Mouse (Mus musculus): ENCODE measurements around the gene Eif5.
A peak's percentile ranks its signal among the peaks of the same experiment; 100 is the strongest.

Gene Eif5

DNA sequence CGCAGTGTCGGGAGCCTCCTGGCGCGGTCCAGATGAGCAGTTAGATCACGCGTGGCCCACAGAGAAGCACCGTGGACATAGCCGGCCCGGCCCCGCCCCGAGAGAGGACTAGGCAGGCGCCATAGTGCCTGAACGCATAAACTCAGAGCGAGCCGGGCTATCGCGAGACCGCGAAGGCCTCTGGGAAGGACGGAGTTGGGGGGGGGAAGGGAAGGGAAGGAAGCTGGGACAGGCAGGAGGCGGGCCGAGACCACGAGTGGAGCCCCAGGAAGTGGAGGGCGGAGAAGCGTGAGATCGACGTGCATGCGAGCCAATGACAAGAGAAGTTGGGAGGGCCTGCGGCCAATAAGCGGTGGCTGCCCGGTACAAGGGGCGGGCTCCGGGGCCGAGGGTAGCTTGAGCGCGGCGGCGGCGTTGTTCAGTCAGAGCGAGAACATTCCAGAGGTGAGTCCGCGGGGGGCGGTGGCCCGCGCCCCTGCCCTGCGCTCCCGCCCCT is at the start of gene Eif5:
Gene Eif5 (plus strand): TSS at position 221 of the 496 bp plus-strand sequence.
- DNase-seq (ENCODE audit: low spot score in 2 of 2) = peak; percentile 99

DNA sequence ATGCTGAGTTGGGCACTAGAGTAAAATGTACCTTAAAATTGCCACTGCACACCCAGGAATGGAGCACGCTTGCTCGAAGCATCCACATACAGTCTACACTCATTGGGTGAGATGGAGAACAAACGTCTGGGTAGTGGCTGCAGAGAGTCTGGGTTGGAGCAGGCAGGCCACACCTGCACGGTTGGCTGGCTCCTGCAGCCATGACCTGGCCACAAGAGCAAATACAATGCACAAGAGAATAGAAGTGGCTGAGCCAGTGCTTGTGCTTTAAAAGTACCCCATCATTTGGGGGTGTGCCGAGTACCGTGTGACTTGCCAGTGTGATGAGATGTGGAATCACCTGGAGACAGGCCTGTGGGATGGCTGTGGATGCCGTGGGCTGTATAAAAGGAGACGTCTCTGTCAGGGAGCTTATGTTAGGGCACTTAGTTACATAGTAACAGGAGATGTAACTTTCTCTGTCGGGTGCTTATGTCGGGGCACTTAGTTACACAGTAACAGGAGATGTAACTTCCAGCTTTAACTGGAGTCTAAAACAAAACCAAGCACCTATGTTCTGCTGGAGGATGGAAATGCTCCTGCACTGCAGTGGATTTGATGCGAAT is 48.5 kb upstream of the Eif5 start:
- DNase-seq (ENCODE audit: low spot score in 2 of 2) = no peak

DNA sequence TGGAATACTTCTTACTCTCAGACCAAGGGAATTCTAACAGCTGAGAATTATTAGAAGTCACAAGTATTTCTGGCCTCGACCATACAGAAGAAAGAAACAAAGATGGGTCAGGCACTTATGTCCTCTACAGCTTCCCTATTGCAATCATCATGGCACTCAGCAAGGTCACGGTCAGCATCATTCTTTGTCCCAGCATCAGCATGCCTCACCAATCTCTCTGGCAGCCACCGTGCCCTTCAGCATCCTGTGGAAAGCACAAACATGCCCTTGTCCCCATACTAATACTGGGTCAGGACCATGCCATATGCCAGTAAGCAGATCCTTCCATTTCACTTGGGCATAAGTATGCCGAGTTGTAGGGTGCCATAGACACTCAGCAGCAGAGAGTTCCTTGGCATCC is 42.9 kb upstream of the Eif5 start:
- no peak for DNase-seq (ENCODE audit: low spot score in 2 of 2)

DNA sequence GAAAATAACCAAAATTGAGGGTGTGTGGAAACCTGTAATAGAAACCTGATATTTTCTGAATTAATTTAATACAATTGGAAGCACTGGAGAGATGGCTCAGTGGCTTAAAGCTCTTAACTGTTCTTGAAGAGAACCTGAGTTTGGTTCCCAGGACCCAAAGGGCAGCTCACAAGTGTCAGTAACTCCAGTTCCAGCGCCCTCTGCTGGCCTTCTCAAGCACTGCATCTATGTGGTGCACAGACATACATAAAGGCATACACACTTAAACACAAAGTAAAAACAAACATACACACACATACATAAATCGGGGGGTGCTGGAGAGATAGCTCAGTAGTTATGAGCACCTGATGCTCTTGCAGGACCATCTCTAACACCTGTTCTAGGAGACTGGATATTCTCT is 40.7 kb upstream of the Eif5 start:
- DNase-seq (ENCODE audit: low spot score in 2 of 2) = no peak

DNA sequence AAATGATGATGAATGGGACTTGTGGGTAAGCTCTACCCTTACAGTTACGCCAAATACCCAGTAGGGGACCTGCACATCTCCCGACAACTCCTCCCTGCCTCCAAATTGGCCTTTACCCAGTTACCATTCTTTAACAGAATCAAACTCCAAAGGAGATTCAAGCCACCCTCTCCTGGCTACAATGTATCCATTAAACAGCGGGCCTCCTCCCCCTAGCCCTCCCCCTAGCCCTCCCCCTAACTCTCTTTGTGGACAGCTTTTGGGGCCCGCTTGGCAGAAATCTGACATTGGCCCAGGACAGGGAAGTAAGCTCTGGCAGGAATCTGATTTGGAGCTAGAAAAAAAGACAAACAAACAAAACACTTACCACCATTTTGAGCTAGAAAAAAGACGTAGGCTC is 38.2 kb upstream of the Eif5 start:
- no peak for DNase-seq (ENCODE audit: low spot score in 2 of 2)

DNA sequence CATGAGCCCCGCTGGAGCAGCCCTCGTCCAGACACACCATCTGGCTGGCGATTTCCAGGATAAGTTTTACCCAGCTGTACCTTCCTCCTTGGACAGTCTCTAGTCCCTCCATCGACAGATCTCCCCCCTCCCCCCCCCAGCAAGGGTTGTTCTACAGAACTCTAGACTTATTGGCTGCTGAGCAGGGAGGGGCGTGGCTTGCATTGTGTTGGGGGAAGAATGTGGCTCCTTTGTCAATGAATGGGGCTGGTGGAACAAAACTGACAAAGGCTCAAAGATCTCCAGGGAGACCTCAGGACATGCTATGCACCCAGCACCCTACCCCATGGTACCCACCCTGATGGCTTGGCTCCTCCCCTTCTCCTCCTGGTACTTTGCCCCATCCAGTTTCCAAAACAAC is 37.1 kb upstream of the Eif5 start:
- DNase-seq (ENCODE audit: low spot score in 2 of 2) = no peak

DNA sequence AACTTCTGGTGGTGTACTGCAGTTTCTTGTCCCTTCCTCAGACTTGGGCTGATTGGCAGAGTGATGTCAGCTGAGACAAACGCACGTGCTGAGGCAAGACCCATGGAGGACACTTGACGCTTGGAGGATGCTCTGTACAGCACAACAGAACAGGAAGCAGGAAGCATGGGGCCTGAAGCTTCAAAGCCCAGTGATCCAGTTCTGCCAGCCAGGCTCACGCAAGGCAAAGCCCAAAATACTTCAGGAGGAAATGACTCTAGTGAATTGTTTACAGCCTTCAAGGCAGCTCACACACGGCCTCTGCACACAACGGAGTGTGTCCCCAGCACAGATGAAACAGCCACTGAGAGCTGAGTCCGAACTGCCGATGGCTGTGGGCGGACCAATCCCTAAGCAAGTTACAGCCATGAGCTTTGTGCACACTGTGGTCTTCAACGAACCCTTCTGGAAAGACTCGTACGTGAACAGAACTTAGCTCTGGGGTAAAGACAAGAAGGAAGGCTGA is 34.7 kb upstream of the Eif5 start:
- DNase-seq (ENCODE audit: low spot score in 2 of 2) = no peak

DNA sequence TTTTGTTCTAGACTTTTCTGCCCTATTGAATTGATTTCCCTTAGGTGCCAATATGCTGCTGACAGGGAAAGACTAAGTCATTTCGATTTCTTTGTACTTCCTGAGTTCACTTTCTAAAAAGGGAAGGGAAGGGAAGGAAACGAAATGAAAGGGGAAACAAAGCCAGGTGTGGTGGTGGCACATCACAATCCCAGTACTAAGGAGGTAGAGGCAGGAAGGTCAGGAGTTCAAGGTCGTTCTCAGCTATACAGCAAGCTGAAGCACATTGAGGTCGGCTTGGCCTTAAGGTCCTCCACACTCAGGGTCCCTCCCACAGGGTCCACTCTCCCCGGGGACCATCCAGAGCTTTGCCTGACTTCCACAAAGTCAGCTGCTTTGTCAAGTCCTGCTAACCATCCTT is 34.2 kb upstream of the Eif5 start:
- DNase-seq (ENCODE audit: low spot score in 2 of 2) = peak in 1 of 2 experiments; percentile 56

DNA sequence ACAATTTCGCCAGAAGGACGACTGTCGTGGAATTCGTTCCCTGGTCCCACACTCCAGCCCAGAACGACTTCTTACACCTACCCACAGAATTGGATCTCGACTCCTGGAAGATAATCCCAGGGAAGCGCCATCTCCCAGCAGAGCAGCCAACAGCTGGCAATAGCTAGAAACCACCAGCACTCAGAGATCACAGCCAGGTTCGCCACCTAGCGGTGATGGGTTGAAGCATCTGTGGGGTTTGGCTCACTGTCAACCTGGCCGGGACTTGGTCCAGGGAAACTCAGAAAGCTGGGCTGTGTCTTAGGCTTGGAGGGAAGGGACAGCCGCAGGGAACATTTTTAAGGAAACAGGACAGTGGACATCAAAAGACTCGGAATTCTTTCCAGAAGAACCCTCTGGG is 32.9 kb upstream of the Eif5 start:
- peak; percentile 87 to 94 for DNase-seq (ENCODE audit: low spot score in 2 of 2)

DNA sequence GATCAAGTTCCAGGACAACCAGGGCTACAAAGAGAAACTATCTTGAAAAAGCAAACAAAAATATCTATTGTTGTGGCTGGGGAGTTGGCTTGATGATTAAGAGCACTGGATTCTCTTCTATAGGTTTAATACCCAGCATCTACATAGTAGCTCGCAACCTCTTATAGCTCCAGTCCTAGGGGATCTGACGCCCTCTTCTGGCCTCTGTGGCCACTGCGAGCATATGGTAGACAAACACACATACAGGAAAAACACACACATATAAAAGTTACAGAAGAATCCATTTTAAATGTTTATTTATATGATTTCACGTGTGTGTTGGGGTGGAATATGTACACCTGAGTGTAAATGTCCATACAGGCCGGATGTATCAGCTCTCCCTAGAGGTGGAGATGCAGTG is 30.8 kb upstream of the Eif5 start:
- no peak for DNase-seq (ENCODE audit: low spot score in 2 of 2)

DNA sequence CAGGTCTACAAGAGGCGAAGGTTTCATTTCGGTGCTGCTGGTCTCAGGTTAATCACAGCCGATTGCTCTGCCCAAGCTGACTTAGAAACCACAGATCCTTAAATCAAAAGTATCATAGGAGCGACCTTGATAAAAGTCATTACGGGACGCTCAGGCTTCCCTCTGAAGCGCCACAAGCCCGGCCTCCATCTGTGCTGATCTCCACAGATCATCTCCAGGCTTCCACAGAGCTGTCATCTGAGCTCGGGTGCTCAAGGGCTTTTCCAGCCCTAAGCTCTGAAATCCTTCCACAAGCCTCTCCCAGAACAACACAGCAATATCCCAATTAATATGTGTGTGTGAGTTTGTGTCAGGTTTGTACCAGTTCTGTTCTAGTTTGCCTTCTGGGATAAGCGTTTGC is 29.9 kb upstream of the Eif5 start:
- no peak for DNase-seq (ENCODE audit: low spot score in 2 of 2)

DNA sequence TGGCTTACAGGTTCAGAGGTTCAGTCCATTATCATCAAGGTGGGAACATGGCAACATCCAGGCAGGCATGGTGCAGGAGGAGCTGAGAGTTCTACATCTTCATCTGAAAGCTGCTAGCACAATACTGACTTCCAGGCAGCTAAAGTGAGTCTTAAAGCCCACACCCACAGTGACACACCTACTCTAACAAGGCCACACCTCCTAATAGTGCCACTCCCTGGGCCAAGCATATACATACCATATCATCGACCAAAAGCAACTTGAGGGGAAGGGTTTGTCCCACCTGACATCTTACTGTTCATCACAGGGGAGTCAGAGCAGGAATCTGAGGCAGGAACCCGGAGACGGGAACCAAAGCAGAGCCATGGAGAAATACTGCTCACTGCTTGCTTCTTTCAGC is 29.4 kb upstream of the Eif5 start:
- DNase-seq (ENCODE audit: low spot score in 2 of 2) = peak in 1 of 2 experiments; percentile 27

DNA sequence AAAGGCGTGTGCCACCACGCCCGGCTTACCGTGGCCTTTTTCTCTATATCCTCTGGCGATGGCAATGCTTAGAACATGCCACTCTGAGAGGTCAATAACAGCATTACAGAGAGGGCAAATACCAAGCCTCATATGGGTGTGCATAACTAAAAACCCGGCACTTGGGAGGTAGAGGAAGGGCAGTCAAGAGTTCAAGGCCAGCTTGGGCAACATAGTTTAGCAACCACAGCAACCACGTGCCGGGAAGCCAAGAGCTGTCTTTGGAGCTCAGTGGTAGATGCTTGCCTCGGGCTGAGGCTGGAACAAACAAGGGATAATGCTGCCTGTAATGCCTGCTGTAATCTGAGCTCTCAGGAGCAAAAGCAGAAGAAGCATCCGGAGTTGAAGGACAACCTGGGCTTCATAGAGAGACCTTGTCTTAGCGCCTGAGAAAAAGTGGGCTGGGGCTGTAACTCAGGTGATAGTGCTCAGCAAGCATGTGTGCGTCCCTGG is 25.2 kb upstream of the Eif5 start:
- no peak for DNase-seq (ENCODE audit: low spot score in 2 of 2)

DNA sequence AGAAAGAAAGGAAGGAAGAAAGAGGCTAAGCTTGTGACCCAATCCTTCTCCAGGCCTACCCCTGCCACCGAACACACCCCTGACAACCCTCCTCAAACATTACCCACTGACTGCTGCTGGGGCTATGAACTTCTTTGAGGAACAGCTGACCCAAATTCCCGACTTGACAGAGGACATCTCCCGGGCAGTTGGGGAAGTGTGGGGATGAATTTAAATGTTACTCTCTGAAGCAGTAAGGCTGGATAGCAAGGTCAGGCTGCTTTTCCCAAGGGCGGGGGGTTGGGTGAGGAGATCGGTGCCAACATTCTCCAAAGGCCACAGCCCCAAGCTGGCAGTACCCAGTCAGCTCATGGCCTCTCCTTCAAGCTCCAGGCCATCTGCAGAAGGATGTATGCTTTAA is 24.1 kb upstream of the Eif5 start:
- no peak for DNase-seq (ENCODE audit: low spot score in 2 of 2)

DNA sequence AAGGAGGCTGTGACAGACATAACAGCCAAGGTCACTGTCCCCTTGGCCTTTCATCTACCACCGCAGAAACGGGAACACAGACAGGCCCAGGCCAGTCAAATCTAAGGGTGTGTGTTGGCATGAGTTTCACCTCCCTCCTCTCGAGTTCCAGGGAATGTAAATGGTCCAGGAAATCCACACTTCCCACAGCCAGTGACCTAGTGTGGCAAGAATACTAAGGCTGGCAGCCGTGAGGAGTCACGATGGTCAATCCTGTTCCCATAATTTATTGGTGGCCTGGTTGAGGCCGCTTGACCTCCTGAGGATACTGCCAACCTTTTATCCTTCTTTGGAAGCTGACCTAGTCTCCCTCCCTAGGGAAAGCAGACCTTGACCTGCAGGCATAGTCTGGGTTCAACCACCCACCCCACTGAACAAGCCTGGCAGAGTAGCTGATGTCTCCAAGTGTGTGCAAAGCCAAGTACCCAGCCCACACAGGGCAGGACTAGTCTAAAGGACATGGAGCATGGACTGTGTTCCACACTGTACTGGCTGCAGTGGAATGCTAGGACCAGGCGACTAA is 23.5 kb upstream of the Eif5 start:
- DNase-seq (ENCODE audit: low spot score in 2 of 2) = no peak

DNA sequence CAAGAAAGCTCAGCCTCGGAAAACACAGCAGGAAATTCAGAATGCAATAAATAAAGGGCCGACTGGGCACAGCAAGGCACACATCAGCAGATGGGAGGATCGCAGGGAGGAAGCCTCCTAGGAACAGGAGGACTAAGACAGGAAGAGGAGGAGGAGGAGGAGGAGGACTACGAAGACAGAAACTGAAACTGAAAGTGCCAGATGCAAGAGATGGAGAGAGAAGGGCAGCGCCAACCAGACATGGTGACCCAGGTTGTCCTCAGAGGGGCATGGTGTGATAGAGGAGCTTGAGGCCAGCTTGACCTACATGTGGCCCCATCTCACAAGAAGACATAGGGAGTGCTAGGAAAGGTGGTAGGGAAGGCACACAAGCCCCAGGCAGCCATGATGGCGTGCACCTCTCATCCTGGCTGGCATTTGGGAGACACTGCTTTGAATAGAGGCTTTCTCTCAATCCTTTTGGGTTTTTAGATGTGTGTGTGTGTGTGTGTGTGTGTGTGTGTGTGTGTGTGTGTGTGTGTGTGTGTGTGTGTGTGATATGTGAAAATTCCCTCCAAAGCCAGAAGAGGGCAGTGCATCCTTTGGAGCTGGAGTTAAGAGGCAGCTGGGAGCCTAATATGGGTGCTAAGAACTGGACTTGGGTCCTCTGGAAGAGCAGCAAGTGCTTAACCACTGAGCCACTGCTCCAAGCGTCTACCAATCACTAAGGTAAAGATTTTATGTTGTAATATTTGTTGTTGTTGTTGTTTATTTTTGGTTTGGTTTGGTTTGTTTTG is 22.8 kb upstream of the Eif5 start:
- DNase-seq (ENCODE audit: low spot score in 2 of 2) = no peak

DNA sequence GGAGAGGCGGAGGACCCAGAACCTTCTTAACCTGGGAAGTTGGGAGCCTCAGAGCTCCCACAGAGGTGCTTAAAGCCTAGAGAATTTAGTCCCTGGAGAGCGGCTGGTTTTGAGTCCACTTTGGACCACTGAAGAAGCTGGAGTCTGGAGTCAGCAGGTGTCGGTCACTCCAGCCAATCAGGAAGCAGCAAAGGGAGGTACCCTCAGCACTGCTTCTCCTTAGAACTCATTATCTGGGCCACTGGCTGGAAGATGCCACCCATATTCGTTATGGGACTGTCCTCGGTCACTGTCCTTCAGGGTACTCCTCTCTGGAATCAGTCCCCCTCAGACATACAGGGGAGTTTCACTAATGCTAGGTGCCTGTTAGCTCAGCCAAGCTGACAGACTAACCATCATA is 21.9 kb upstream of the Eif5 start:
- peak; percentile 25 to 64 for DNase-seq (ENCODE audit: low spot score in 2 of 2)

DNA sequence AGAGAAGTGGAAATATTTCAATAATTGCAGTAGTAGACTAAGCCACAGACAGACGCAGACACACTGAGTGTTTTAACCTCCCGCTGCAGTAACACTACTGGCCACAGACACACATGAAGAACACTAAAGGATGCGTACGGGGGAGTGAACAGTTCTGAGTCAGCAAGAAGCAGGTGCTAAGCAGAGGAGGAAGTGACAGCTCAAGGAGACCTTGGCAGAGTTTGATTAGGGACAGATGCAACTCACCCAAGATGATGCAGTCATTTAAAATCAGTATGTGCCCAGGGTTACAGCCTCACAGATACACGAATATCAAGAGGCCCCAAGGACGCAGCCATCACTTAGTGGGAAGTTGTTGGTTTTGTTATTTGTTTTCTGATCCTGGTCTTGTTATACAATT is 21.0 kb upstream of the Eif5 start:
- peak; percentile 50 to 67 for DNase-seq (ENCODE audit: low spot score in 2 of 2)

DNA sequence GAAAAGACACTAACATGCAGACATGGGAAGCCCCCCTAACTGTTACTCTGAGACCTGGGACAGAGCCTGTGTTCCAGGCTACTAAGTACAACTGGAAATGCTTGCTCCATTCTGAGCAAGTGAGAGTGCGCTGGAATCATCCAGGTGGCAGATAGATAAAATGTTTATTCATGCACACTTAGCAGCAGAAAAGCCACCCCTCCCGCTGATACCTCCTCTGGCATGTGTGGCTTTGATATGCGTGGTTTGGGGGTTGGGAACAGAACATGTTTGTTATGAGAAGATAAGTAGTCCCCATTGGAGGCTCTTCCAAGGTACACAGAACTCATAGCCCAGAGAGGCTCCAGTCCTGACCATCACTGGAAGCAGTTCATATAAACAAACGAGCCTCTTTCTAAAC is 19.9 kb upstream of the Eif5 start:
- peak; percentile 76 to 78 for DNase-seq (ENCODE audit: low spot score in 2 of 2)

DNA sequence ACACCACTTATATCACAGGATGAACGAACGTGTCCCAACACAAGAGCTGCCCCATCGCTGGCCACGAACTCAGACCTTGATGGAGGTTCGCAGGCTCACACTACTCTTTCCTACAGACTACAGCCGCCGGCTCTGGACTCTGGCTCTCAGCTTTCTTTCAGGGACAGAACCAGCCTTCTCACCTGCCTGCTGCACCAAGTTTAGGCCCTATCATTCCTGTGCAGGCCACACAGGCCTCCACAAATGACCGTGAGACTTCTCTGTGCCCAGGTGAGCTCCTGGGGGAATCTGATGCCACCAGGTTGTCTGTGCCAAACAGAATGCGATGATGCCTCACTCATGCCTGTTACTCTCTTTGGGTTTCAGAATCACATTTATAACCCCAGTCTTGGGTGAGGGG is 19.4 kb upstream of the Eif5 start:
- DNase-seq (ENCODE audit: low spot score in 2 of 2) = peak; percentile 41 to 76

DNA sequence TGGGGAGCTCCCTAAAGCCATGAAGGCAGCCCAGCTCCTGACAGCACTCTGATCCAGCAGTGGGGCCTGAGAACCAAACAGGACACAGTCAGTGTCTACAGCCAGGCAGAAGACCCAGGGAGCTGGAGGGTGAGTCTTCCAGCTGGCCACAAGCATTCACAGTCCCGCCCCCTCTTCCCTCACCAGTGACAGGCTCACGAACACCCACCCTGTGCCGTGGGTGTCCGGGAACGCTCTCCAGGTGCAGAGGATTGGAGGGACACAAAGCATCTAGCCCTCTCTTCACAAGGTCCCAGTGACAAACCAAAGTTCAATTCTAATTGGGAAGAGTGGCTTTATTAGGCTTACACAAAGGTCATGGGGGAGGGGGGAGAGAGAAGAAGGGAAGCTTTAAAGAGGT is 18.0 kb upstream of the Eif5 start:
- no peak for DNase-seq (ENCODE audit: low spot score in 2 of 2)

DNA sequence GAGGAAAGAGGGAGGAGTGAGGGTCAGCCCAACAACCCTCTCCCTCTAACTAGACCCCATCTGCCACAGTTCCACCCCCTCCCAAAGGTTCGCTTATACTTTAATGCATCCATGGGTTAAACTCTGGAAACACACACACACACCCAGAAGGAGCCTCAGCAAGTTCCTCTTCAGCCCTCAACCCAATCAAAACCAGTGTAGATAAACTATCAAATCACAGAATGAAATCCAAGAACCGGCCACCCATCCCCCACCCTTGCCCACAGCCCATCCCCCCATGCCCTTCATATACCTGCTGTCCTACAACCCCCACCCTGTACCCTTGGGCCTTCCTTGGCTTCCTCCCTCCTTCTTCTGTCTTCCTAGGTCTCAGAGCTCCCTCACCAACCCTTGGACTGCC is 16.8 kb upstream of the Eif5 start:
- no peak for DNase-seq (ENCODE audit: low spot score in 2 of 2)

DNA sequence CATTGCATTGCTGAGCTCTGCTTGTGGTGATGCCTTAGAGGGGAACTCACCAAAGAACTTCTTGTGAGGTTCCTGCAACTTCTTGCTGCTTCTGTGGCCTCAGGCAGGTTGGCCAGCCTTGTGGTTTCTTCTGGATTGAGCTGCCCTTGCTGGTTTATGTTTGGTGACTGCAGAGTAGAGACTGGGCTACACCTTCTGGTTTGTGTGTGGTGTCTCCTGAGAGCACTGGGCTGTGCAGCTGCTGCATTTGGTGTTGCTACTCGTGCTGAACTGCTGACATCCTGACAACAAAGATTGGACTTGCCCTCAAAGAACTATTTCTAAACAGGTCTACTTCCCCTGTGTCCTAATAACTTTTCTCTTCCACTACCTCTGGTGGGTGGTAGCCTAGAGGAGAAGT is 13.3 kb upstream of the Eif5 start:
- DNase-seq (ENCODE audit: low spot score in 2 of 2) = no peak
